Mouse (Mus musculus): ENCODE data around the gene Spta1. TPM values are rescaled to one million over a fixed set of nuclear protein-coding genes. Genes with fewer than 3 reads are reported as not detected.

Spta1 gene
- polyA plus RNA-seq, 1 experiment, result 0.04 TPM

DNA sequence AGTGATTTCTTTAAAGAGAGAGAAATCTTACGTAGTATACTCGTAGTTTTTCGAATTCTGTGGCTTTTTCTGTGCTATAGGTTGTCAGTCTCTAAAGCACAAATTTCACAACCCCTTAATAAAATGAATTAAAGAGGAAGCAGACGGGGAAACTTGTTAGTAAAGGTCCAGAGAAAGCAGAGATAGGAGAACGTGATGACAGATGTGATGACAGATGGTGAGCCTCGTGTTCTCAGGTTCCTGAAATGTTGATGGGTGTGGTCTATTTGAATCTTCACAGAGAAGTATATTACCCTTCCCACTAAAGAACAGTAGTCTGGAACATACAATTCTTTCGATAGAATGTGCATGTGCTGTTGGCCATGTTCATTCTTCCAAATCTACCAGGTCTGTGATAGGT is 32.1 kb downstream of the Spta1 start:
- TF ChIP-seq SRF (IDR thresholded peaks at IDR 0.05; ENCODE audit: control insufficient read depth, insufficient read length, low read depth), result no peak
- TF ChIP-seq REST (IDR thresholded peaks at IDR 0.05; ENCODE audit: insufficient read depth, insufficient read length), result no peak
- TF ChIP-seq POLR2AphosphoS2 (IDR thresholded peaks at IDR 0.05; ENCODE audit: insufficient read length, low read depth), result no peak
- TF ChIP-seq MYOG (IDR thresholded peaks at IDR 0.05; ENCODE audit: control insufficient read depth in 1 of 3, insufficient read depth in 1 of 3, insufficient read length in 2 of 3, low read depth in 2 of 3), result no peak
- TF ChIP-seq TCF12 (IDR thresholded peaks at IDR 0.05; ENCODE audit: insufficient read depth, poor library complexity, severe bottlenecking), result no peak
- H3ac ChIP-seq (ENCODE audit: control insufficient read depth, insufficient read length), result no peak overlapping the region
- H3K4me2 ChIP-seq (ENCODE audit: low read depth), result no peak overlapping the region
- H3K79me2 ChIP-seq (ENCODE audit: control insufficient read depth, insufficient read depth), result no peaks in the 10 kb centered on the region
- no peaks in the 10 kb centered on the region for H3K36me3 ChIP-seq (ENCODE audit: control insufficient read depth, insufficient read depth)
- H3K4me3 ChIP-seq, result no peak overlapping the region
- no peaks in the 10 kb centered on the region for H3K27me3 ChIP-seq (ENCODE audit: control insufficient read depth, insufficient read depth, insufficient read length)

DNA sequence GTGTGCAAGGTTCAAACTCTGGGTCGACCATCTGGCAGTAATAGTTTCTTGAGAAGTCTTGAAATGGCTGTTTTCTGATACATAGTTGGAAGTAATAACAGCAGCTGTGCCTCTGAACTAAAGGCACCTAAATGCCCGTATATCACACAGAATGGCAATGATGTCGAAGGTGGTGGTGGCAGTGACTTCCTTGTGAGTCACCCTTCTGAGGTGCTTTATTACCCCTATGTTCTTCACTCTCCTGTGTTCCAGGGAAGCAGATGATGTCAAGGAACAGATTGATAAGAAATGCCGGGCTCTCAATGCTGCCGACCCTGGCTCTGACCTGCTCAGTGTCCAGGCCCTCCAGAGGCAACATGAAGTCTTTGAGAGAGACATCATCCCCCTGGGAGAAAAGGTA is 39.7 kb downstream of the Spta1 start:
- H3ac ChIP-seq (ENCODE audit: control insufficient read depth, insufficient read length), result no peak overlapping the region
- H3K79me2 ChIP-seq (ENCODE audit: control insufficient read depth, insufficient read depth), result no peaks in the 10 kb centered on the region
- no peaks in the 10 kb centered on the region for H3K27me3 ChIP-seq (ENCODE audit: control insufficient read depth, insufficient read depth, insufficient read length)
- H3K4me3 ChIP-seq, result no peak overlapping the region
- no peak overlapping the region for H3K4me2 ChIP-seq (ENCODE audit: low read depth)
- TF ChIP-seq TCF3 (IDR thresholded peaks at IDR 0.05; ENCODE audit: insufficient read length, low read depth), result no peak
- no peaks in the 10 kb centered on the region for H3K36me3 ChIP-seq (ENCODE audit: control insufficient read depth, insufficient read depth)

- Histone ChIP-seq H3K27me3 (ENCODE audit: control insufficient read depth, insufficient read depth, insufficient read length) (no peaks in the 10 kb centered on the region), H3K4me3 (no peak overlapping the region), H3K4me2 (ENCODE audit: low read depth) (no peak overlapping the region), H3K36me3 (ENCODE audit: control insufficient read depth, insufficient read depth) (no peaks in the 10 kb centered on the region), H3K79me2 (ENCODE audit: control insufficient read depth, insufficient read depth) (no peaks in the 10 kb centered on the region), H3ac (ENCODE audit: control insufficient read depth, insufficient read length) (no peak overlapping the region)
- TF ChIP-seq E2F4 (IDR thresholded peaks at IDR 0.05; ENCODE audit: insufficient read depth) (no peak), TCF12 (IDR thresholded peaks at IDR 0.05; ENCODE audit: insufficient read depth, poor library complexity, severe bottlenecking) (no peak), REST (IDR thresholded peaks at IDR 0.05; ENCODE audit: insufficient read depth, insufficient read length) (no peak), POLR2AphosphoS2 (IDR thresholded peaks at IDR 0.05; ENCODE audit: insufficient read length, low read depth) (no peak), MAX (IDR thresholded peaks at IDR 0.05; ENCODE audit: low read depth) (no peak), TCF3 (IDR thresholded peaks at IDR 0.05; ENCODE audit: insufficient read length, low read depth) (no peak), MYOG (IDR thresholded peaks at IDR 0.05; ENCODE audit: control insufficient read depth in 1 of 3, insufficient read depth in 1 of 3, insufficient read length in 2 of 3, low read depth in 2 of 3) (no peak), POLR2A (IDR thresholded peaks at IDR 0.05; ENCODE audit: insufficient read length, low read depth) (no peak), MYOD1 (IDR thresholded peaks at IDR 0.05; ENCODE audit: control insufficient read depth in 1 of 3, insufficient read length in 2 of 3, low read depth in 2 of 3) (no peak), USF1 (IDR thresholded peaks at IDR 0.05; ENCODE audit: low read depth) (no peak), CEBPB (IDR thresholded peaks at IDR 0.05; ENCODE audit: insufficient read depth, poor library complexity, severe bottlenecking) (no peak)
Observed at GRCm38 (mm10) chr1:174215270-174216038, 42.9 kb downstream of the Spta1 start.

GRCm38 (mm10) chr1:174216528-174217204 is 44.1 kb downstream of the Spta1 start:
- no peak for TF ChIP-seq SRF (IDR thresholded peaks at IDR 0.05; ENCODE audit: control insufficient read depth, insufficient read length, low read depth)
- TF ChIP-seq MYOD1 (IDR thresholded peaks at IDR 0.05; ENCODE audit: control insufficient read depth in 1 of 3, insufficient read length in 2 of 3, low read depth in 2 of 3), result no peak
- TF ChIP-seq TCF3 (IDR thresholded peaks at IDR 0.05; ENCODE audit: insufficient read length, low read depth), result no peak
- no peak for TF ChIP-seq TCF12 (IDR thresholded peaks at IDR 0.05; ENCODE audit: insufficient read depth, poor library complexity, severe bottlenecking)
- TF ChIP-seq POLR2AphosphoS2 (IDR thresholded peaks at IDR 0.05; ENCODE audit: insufficient read length, low read depth), result no peak
- no peak for TF ChIP-seq USF1 (IDR thresholded peaks at IDR 0.05; ENCODE audit: low read depth)
- TF ChIP-seq CEBPB (IDR thresholded peaks at IDR 0.05; ENCODE audit: insufficient read depth, poor library complexity, severe bottlenecking), result no peak
- no peak for TF ChIP-seq MAX (IDR thresholded peaks at IDR 0.05; ENCODE audit: low read depth)
- TF ChIP-seq E2F4 (IDR thresholded peaks at IDR 0.05; ENCODE audit: insufficient read depth), result no peak
- TF ChIP-seq POLR2A (IDR thresholded peaks at IDR 0.05; ENCODE audit: insufficient read length, low read depth), result no peak
- TF ChIP-seq MYOG (IDR thresholded peaks at IDR 0.05; ENCODE audit: control insufficient read depth in 1 of 3, insufficient read depth in 1 of 3, insufficient read length in 2 of 3, low read depth in 2 of 3), result no peak
- no peak for TF ChIP-seq REST (IDR thresholded peaks at IDR 0.05; ENCODE audit: insufficient read depth, insufficient read length)
- Histone ChIP-seq H3ac (ENCODE audit: control insufficient read depth, insufficient read length) (no peak overlapping the region), H3K79me2 (ENCODE audit: control insufficient read depth, insufficient read depth) (no peaks in the 10 kb centered on the region), H3K27me3 (ENCODE audit: control insufficient read depth, insufficient read depth, insufficient read length) (no peaks in the 10 kb centered on the region), H3K4me2 (ENCODE audit: low read depth) (no peak overlapping the region), H3K36me3 (ENCODE audit: control insufficient read depth, insufficient read depth) (no peaks in the 10 kb centered on the region), H3K4me3 (no peak overlapping the region)

GRCm38 (mm10) chr1:174239916-174240315 is 67.3 kb downstream of the Spta1 start:
- no peak overlapping the region for H3ac ChIP-seq (ENCODE audit: control insufficient read depth, insufficient read length)

More at GRCm38 (mm10) chr1:174239916-174240315, 67.3 kb downstream of the Spta1 start:
- Histone ChIP-seq H3K36me3 (ENCODE audit: control insufficient read depth, insufficient read depth) (no peaks in the 10 kb centered on the region), H3K79me2 (ENCODE audit: control insufficient read depth, insufficient read depth) (no peaks in the 10 kb centered on the region), H3K27me3 (ENCODE audit: control insufficient read depth, insufficient read depth, insufficient read length) (no peaks in the 10 kb centered on the region), H3K4me3 (no peak overlapping the region), H3K4me2 (ENCODE audit: low read depth) (no peak overlapping the region)
- TF ChIP-seq POLR2A (IDR thresholded peaks at IDR 0.05; ENCODE audit: insufficient read length, low read depth) (no peak), MAX (IDR thresholded peaks at IDR 0.05; ENCODE audit: low read depth) (no peak), TCF3 (IDR thresholded peaks at IDR 0.05; ENCODE audit: insufficient read length, low read depth) (no peak), REST (IDR thresholded peaks at IDR 0.05; ENCODE audit: insufficient read depth, insufficient read length) (no peak), CEBPB (IDR thresholded peaks at IDR 0.05; ENCODE audit: insufficient read depth, poor library complexity, severe bottlenecking) (no peak), MYOD1 (IDR thresholded peaks at IDR 0.05; ENCODE audit: control insufficient read depth in 1 of 3, insufficient read length in 2 of 3, low read depth in 2 of 3) (no peak), POLR2AphosphoS2 (IDR thresholded peaks at IDR 0.05; ENCODE audit: insufficient read length, low read depth) (no peak), MYOG (IDR thresholded peaks at IDR 0.05; ENCODE audit: control insufficient read depth in 1 of 3, insufficient read depth in 1 of 3, insufficient read length in 2 of 3, low read depth in 2 of 3) (no peak), E2F4 (IDR thresholded peaks at IDR 0.05; ENCODE audit: insufficient read depth) (no peak), SRF (IDR thresholded peaks at IDR 0.05; ENCODE audit: control insufficient read depth, insufficient read length, low read depth) (no peak), USF1 (IDR thresholded peaks at IDR 0.05; ENCODE audit: low read depth) (no peak), TCF12 (IDR thresholded peaks at IDR 0.05; ENCODE audit: insufficient read depth, poor library complexity, severe bottlenecking) (no peak)
